Mouse (Mus musculus): ENCODE measurements around the gene Gm36028.

DNA sequence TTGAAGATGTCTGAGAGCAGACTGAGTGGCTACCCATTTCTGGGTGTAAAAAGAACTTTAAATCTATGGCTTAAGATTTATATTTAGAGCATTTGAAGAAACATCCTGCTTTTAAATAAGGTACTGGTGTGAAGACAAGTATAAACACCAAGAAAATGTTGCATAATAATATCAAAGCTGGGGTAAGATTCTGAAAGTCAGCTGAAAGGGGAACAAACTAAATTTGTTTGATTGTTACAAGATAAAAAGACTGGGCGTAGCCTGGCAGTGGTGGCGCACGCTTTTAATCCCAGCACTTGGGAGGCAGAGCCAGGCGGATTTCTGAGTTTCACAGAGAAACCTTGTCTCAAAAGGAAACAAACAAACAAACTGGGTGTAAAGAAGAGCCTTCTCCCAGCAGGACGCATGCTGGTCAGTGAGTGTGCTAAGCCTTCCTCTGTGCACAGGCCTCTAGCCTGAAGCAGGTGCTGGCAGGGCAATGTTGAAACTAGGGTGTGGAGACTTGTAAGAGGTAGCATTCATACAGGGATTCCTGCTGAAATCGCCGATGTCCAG lies 18.1 kb upstream of the Gm36028 start:
- TF ChIP-seq CTCF (IDR thresholded peaks at IDR 0.05; ENCODE audit: low read depth, low read length) (no peak), POLR2A (IDR thresholded peaks at IDR 0.05; ENCODE audit: borderline replicate concordance, low read depth, low read length) (no peak)
